Mouse (Mus musculus) stomach, embryonic 15.5 days (tissue): ENCODE measurements around the gene Soga1. TPM values are rescaled to one million over a fixed set of nuclear protein-coding genes. Genes with fewer than 3 reads are reported as not detected.

Source experiments
- ATAC-seq: fragments of 200-750 bp; cut with Nextera tagmentation; 2 replicates; pipeline ENCODE4 v1.8.0; 2017; ENCODE audit warnings: low read depth, moderate number of reproducible peaks, moderate TSS enrichment; ENCODE audit not compliant: insufficient read depth, low FRiP score
- H3K27ac ChIP-seq: fragments of 300-500 bp; sonication (generic); 2 replicates; pipeline ENCODE4 v1.5.1; 2015; ENCODE audit warnings: mild to moderate bottlenecking, inconsistent platforms
- H3K27me3 ChIP-seq: fragments of 300-500 bp; sonication (generic); replicated peaks from 2 replicates; pipeline ENCODE4 v1.6.1; 2015; ENCODE audit warnings: inconsistent platforms
- H3K36me3 ChIP-seq: fragments of 300-500 bp; sonication (generic); 2 replicates; pipeline ENCODE4 v1.6.1; 2015; ENCODE audit warnings: inconsistent platforms
- H3K4me1 ChIP-seq: fragments of 300-500 bp; sonication (generic); 2 replicates; pipeline ENCODE4 v1.6.1; 2015; ENCODE audit warnings: inconsistent platforms
- H3K4me2 ChIP-seq: fragments of 300-500 bp; sonication (generic); 2 replicates; pipeline ENCODE4 v1.6.1; 2015; ENCODE audit warnings: mild to moderate bottlenecking, inconsistent platforms
- H3K4me3 ChIP-seq: fragments of 300-500 bp; sonication (generic); replicated peaks from 2 replicates; pipeline ENCODE4 v1.5.1; 2015; ENCODE audit warnings: inconsistent platforms
- H3K9ac ChIP-seq: fragments of 300-500 bp; sonication (generic); 2 replicates; pipeline ENCODE4 v1.6.1; 2015; ENCODE audit warnings: inconsistent platforms
- H3K9me3 ChIP-seq: fragments of 300-500 bp; sonication (generic); 2 replicates; pipeline ENCODE4 v1.6.1; 2016; ENCODE audit warnings: inconsistent platforms
- WGBS: fragments of 180-500 bp; shearing (Covaris S2); methylation state at CpG from one replicate; pipeline ENCODE4 v1.1.7; 2015; 5-methylcytosine and 5-hydroxymethylcytosine counted together
- polyA plus RNA-seq: library from polyadenylated mRNA; unstranded; fragments of >200 nt; fragmentation: Nextera tagmentation; extraction: Ambion mirVana; gene quantifications from 2 replicates; pipeline ENCODE4 v1.2.1, GENCODE M21; 2015

The Soga1 gene
- polyA plus RNA-seq, 1 experiment from 2014 or later = 3.6 TPM

GRCm38 (mm10) chr2:157077641-157078058, 1.4 kb downstream of the Soga1 start:
- Histone ChIP-seq H3K27me3 (no peaks in the 10 kb centered on the region), H3K36me3 (no peaks in the 10 kb centered on the region), H3K9me3 (no peaks in the 10 kb centered on the region), H3K4me2 (peak overlapping the region; percentile 79), H3K9ac (peak overlapping the region; percentile 86), H3K27ac (peak overlapping the region; percentile 97), H3K4me3 (peak overlapping the region; percentile 85), H3K4me1 (peaks cover 55% of the 10 kb centered on the region)
- WGBS = 3% methylated on average over 15 of the region's 15 CpGs
- ATAC-seq = peak; percentile 12; the same call in 1 of the 2 replicates

GRCm38 (mm10) chr2:157077160-157077559, 1.9 kb downstream of the Soga1 start:
- no peaks in the 10 kb centered on the region for H3K9me3 ChIP-seq
- H3K4me3 ChIP-seq = peak overlapping the region; percentile 85
- 22% methylated on average over 5 of the region's 5 CpGs for WGBS
- no peaks in the 10 kb centered on the region for H3K27me3 ChIP-seq
- no peak for ATAC-seq
- peak overlapping the region; percentile 97 for H3K27ac ChIP-seq
- H3K9ac ChIP-seq = peak overlapping the region; percentile 25; the same call in 1 of the 2 replicates
- no peaks in the 10 kb centered on the region for H3K36me3 ChIP-seq
- peak overlapping the region; percentile 79 for H3K4me2 ChIP-seq
- H3K4me1 ChIP-seq = peaks cover 60% of the 10 kb centered on the region

- peaks cover 66% of the 10 kb centered on the region for H3K4me1 ChIP-seq
- H3K9me3 ChIP-seq = no peaks in the 10 kb centered on the region
- no peak overlapping the region for H3K27ac ChIP-seq
- peak overlapping the region; percentile 79 for H3K4me2 ChIP-seq
- peak overlapping the region; percentile 85 for H3K4me3 ChIP-seq
- H3K27me3 ChIP-seq = no peaks in the 10 kb centered on the region
- H3K36me3 ChIP-seq = no peaks in the 10 kb centered on the region
- WGBS = 74% methylated on average over 7 of the region's 7 CpGs
- no peak for ATAC-seq
- no peak overlapping the region for H3K9ac ChIP-seq
Observed at GRCm38 (mm10) chr2:157076585-157076984, 2.5 kb downstream of the Soga1 start.

GRCm38 (mm10) chr2:157075685-157076084, 3.4 kb downstream of the Soga1 start:
- Histone ChIP-seq H3K4me2 (peak overlapping the region; percentile 79), H3K9me3 (no peaks in the 10 kb centered on the region), H3K36me3 (no peaks in the 10 kb centered on the region), H3K27ac (0 out of 2 replicates have a peak overlapping the region, but pooled peaks have one; percentile 23), H3K4me1 (peaks cover 75% of the 10 kb centered on the region), H3K9ac (no peak overlapping the region), H3K4me3 (0 out of 2 replicates have a peak overlapping the region, but pooled peaks have one; percentile 1), H3K27me3 (no peaks in the 10 kb centered on the region)
- ATAC-seq = no peak
- WGBS = 25% methylated on average over 3 of the region's 3 CpGs

- WGBS = 83% methylated on average over 3 of the region's 3 CpGs
- no peak overlapping the region for H3K9ac ChIP-seq
Observed at GRCm38 (mm10) chr2:157075226-157075625, 3.8 kb downstream of the Soga1 start.

GRCm38 (mm10) chr2:157074772-157075171, 4.3 kb downstream of the Soga1 start:
- Histone ChIP-seq H3K9me3 (no peaks in the 10 kb centered on the region), H3K27ac (peak overlapping the region; percentile 52; the same call in 1 of the 2 replicates), H3K4me3 (no peak overlapping the region), H3K4me2 (peak overlapping the region; percentile 22), H3K27me3 (no peaks in the 10 kb centered on the region), H3K36me3 (no peaks in the 10 kb centered on the region), H3K9ac (no peak overlapping the region), H3K4me1 (peaks cover 83% of the 10 kb centered on the region)
- ATAC-seq = no peak
- WGBS = 52% methylated on average over 5 of the region's 5 CpGs

More at GRCm38 (mm10) chr2:157075226-157075625, 3.8 kb downstream of the Soga1 start:
- Histone ChIP-seq H3K4me3 (no peak overlapping the region), H3K27ac (0 out of 2 replicates have a peak overlapping the region, but pooled peaks have one; percentile 23), H3K4me1 (peaks cover 80% of the 10 kb centered on the region), H3K4me2 (peak overlapping the region; percentile 79; the same call in 1 of the 2 replicates), H3K36me3 (no peaks in the 10 kb centered on the region), H3K9me3 (no peaks in the 10 kb centered on the region), H3K27me3 (no peaks in the 10 kb centered on the region)
- no peak for ATAC-seq

- Histone ChIP-seq H3K4me2 (peak overlapping the region; percentile 22), H3K4me1 (peaks cover 84% of the 10 kb centered on the region), H3K9ac (no peak overlapping the region), H3K36me3 (no peaks in the 10 kb centered on the region), H3K27ac (peak overlapping the region; percentile 52), H3K9me3 (no peaks in the 10 kb centered on the region), H3K27me3 (no peaks in the 10 kb centered on the region), H3K4me3 (no peak overlapping the region)
- 60% methylated on average over 9 of the region's 9 CpGs for WGBS
- ATAC-seq = no peak
Observed at GRCm38 (mm10) chr2:157074186-157074724, 4.8 kb downstream of the Soga1 start.

- WGBS = 51% methylated on average over 9 of the region's 9 CpGs
- no peak overlapping the region for H3K4me2 ChIP-seq
- no peak overlapping the region for H3K9ac ChIP-seq
Observed at GRCm38 (mm10) chr2:157073378-157074052, 5.5 kb downstream of the Soga1 start.

GRCm38 (mm10) chr2:157072316-157072990, 6.6 kb downstream of the Soga1 start:
- Histone ChIP-seq H3K4me1 (peaks cover 95% of the 10 kb centered on the region), H3K9ac (no peak overlapping the region), H3K4me2 (no peak overlapping the region), H3K36me3 (no peaks in the 10 kb centered on the region), H3K9me3 (no peaks in the 10 kb centered on the region), H3K27ac (peak overlapping the region; percentile 83; the same call in 1 of the 2 replicates), H3K27me3 (no peaks in the 10 kb centered on the region), H3K4me3 (no peak overlapping the region)
- 64% methylated on average over 9 of the region's 9 CpGs for WGBS
- no peak for ATAC-seq

More at GRCm38 (mm10) chr2:157073378-157074052, 5.5 kb downstream of the Soga1 start:
- no peaks in the 10 kb centered on the region for H3K36me3 ChIP-seq
- H3K27ac ChIP-seq = peak overlapping the region; percentile 52
- H3K27me3 ChIP-seq = no peaks in the 10 kb centered on the region
- no peak overlapping the region for H3K4me3 ChIP-seq
- H3K9me3 ChIP-seq = no peaks in the 10 kb centered on the region
- ATAC-seq = no peak
- H3K4me1 ChIP-seq = peaks cover 92% of the 10 kb centered on the region

- Histone ChIP-seq H3K36me3 (no peaks in the 10 kb centered on the region), H3K9me3 (no peaks in the 10 kb centered on the region), H3K4me2 (peak overlapping the region; percentile 30), H3K4me3 (no peak overlapping the region), H3K4me1 (peaks cover 90% of the 10 kb centered on the region), H3K27ac (peak overlapping the region; percentile 83), H3K27me3 (no peaks in the 10 kb centered on the region), H3K9ac (no peak overlapping the region)
- ATAC-seq = peak; percentile 66
- WGBS = 24% methylated on average over 2 of the region's 2 CpGs
Observed at GRCm38 (mm10) chr2:157071556-157071955, 7.5 kb downstream of the Soga1 start.

- Histone ChIP-seq H3K27ac (peak overlapping the region; percentile 83), H3K4me1 (peaks cover 87% of the 10 kb centered on the region), H3K9me3 (no peaks in the 10 kb centered on the region), H3K9ac (no peak overlapping the region), H3K4me3 (no peak overlapping the region), H3K27me3 (no peaks in the 10 kb centered on the region), H3K36me3 (no peaks in the 10 kb centered on the region), H3K4me2 (peak overlapping the region; percentile 12; the same call in 1 of the 2 replicates)
- WGBS = 26% methylated on average over 9 of the region's 9 CpGs
- no peak for ATAC-seq
Observed at GRCm38 (mm10) chr2:157070365-157070764, 8.7 kb downstream of the Soga1 start.
